Mouse (Mus musculus): ENCODE measurements around the gene Echdc2.

Echdc2 gene

DNA sequence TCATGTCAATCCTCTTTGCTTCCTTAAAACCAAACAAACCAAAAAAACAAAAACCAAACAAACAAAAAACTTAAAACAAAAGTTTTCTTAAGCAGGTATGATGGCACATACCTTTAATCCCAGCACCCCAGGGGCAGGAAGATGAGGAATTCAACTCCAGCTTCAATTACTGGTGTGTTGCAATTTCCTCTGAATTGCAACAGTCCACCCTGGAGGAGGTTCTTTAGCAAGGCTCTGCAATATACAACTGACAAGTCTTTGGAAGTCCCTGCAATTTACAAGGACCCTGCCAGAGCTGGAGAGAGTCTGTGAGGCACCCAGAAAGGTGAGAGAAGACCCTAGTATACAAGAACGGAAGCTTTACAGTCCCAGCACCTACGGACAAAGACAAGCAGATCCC lies 47.8 kb downstream of the Echdc2 start:
- no peak for DNase-seq

DNA sequence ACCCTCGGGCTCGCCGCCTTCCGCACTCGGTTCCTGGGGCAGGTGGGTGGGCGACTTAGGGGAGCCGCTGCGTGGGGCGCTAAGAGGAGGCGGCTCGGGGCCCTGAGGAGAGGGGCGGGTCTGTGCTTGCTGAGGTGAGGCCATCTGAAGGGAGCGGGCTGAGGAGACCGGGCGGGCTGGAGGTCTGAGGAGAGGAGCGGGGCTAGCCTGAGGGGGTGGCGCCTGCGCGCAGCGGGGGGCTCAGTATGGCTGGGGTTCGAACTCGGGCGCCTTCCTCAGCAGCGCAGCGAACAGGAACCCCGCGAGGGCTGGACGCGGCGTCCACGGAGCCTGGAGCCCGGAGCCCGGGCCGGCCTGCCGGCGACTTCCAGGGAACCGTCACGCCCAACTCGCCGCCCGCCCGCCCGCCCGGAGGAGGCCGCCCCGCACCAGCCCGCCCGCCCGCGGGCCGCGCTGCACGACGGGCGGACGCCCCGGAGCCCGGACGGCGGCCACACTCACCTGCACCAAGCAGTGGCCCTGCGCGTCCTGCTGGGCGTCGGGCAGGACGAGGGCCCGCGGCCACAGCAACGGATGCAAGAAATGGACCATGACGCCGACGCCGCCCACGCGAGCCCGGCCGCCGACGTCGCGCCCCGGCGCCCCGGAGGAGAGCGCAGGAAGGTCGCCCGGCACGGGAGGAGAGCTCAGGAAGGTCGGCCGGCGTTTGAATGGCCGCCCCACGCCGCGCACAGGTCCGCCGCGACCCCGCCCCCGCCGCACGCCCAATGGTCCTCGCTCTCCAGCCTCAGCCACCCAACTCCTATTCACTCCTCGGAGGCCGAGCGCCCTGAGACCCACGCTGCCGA lies 52.3 kb downstream of the Echdc2 start, which contains the start of gene Zyg11a:
TSS of gene Zyg11a (minus strand) at position 717 of the 848 bp plus-strand sequence.
- peak; percentile 9 for DNase-seq

GRCm38 (mm10) chr4:108219019-108219418 lies 53.8 kb downstream of the Echdc2 start:
- peak; percentile 22 for DNase-seq

GRCm38 (mm10) chr4:108222507-108222906 lies 57.3 kb downstream of the Echdc2 start:
- DNase-seq: no peak

- no peak for DNase-seq
Measured at GRCm38 (mm10) chr4:108225341-108225872, 60.2 kb downstream of the Echdc2 start.
